Mouse (Mus musculus): ENCODE results near the gene Ano10. TPM values are rescaled to one million over a fixed set of nuclear protein-coding genes. Genes with fewer than 3 reads are reported as not detected.

Ano10 gene
- polyA plus RNA-seq, 1 experiment from 2014 or later: 38.4 TPM

- H3K4me1 ChIP-seq (ENCODE audit: insufficient read depth): no peaks in the 10 kb centered on the region
- TF ChIP-seq CTCF (IDR thresholded peaks at IDR 0.05; ENCODE audit: low read depth): no peak
- H3K4me3 ChIP-seq (ENCODE audit: low read depth, low read length): no peak overlapping the region
- DNase-seq: no peak
- no peaks in the 10 kb centered on the region for H3K36me3 ChIP-seq (ENCODE audit: insufficient read depth)
- no peak overlapping the region for H3K9ac ChIP-seq
- H3K4me2 ChIP-seq: no peak overlapping the region
- H3K27ac ChIP-seq (ENCODE audit: low read depth): no peak overlapping the region
- H3K9me3 ChIP-seq (ENCODE audit: low read depth, low read length): no peaks in the 10 kb centered on the region
- WGBS: 48% methylated on average over 10 of the region's 10 CpGs
- no peak for ATAC-seq (ENCODE audit: insufficient read depth)
- no peaks in the 10 kb centered on the region for H3K27me3 ChIP-seq (ENCODE audit: insufficient read depth, low read length)
Measured at GRCm38 (mm10) chr9:122241812-122242400, 52.3 kb downstream of the Ano10 start.

- no peak for TF ChIP-seq CTCF (IDR thresholded peaks at IDR 0.05; ENCODE audit: low read depth)
- Histone ChIP-seq H3K27me3 (ENCODE audit: insufficient read depth, low read length) (no peaks in the 10 kb centered on the region), H3K9me3 (ENCODE audit: low read depth, low read length) (no peaks in the 10 kb centered on the region), H3K9ac (no peak overlapping the region), H3K4me1 (ENCODE audit: insufficient read depth) (no peaks in the 10 kb centered on the region), H3K4me2 (no peak overlapping the region), H3K27ac (ENCODE audit: low read depth) (no peak overlapping the region), H3K4me3 (ENCODE audit: low read depth, low read length) (no peak overlapping the region), H3K36me3 (ENCODE audit: insufficient read depth) (no peaks in the 10 kb centered on the region)
- ATAC-seq (ENCODE audit: insufficient read depth): no peak
- 64% methylated on average over 8 of the region's 8 CpGs for WGBS
- no peak for DNase-seq
Measured at GRCm38 (mm10) chr9:122240629-122241199, 53.5 kb downstream of the Ano10 start.

DNA sequence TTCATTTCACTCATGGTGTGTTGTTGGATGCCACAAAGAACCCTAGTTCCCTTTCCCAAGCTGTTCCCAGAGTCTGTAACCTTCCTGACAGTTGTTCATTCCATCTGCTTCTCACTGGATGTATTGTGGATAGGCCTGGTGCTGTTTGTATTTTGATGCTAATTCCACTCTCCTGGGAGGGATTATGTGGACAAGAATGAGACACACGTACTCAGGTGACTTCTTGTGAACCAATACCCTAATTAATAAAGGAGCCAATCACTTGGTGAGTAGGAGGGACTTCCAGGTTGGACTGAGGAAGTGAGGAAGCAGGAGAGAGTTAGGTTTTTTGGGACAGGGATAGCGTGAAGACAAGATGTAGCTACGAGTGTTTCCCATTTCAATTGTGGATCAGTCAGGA, 59.5 kb downstream of the Ano10 start:
- TF ChIP-seq CTCF (IDR thresholded peaks at IDR 0.05; ENCODE audit: low read depth): no peak
- Histone ChIP-seq H3K4me3 (ENCODE audit: low read depth, low read length) (no peak overlapping the region), H3K9me3 (ENCODE audit: low read depth, low read length) (no peaks in the 10 kb centered on the region), H3K36me3 (ENCODE audit: insufficient read depth) (no peaks in the 10 kb centered on the region), H3K4me1 (ENCODE audit: insufficient read depth) (no peaks in the 10 kb centered on the region), H3K4me2 (no peak overlapping the region), H3K9ac (no peak overlapping the region), H3K27ac (ENCODE audit: low read depth) (no peak overlapping the region), H3K27me3 (ENCODE audit: insufficient read depth, low read length) (no peaks in the 10 kb centered on the region)
- ATAC-seq (ENCODE audit: insufficient read depth) (no peak), DNase-seq (no peak)
- 75% methylated on average over 3 of the region's 3 CpGs for WGBS

DNA sequence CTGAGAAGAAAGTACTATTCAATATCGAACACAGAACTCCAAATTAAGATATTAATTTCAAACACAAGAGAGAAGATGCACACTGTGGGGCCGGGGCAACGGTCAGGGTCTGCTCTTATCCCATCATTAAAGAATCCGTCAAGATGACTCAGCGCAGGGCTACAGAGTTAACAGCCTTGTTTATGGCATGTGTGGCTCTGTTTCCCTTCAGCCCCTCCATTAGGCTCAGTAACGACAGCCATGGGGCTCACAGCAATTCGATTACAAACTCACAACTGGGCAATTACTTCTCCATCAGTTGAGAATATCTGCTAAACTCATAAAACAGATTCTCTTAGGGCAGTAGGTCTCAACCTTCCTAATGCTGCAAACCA, 60.3 kb downstream of the Ano10 start:
- Histone ChIP-seq H3K9ac (no peak overlapping the region), H3K36me3 (ENCODE audit: insufficient read depth) (no peaks in the 10 kb centered on the region), H3K9me3 (ENCODE audit: low read depth, low read length) (no peaks in the 10 kb centered on the region), H3K4me1 (ENCODE audit: insufficient read depth) (no peaks in the 10 kb centered on the region), H3K27me3 (ENCODE audit: insufficient read depth, low read length) (no peaks in the 10 kb centered on the region), H3K4me3 (ENCODE audit: low read depth, low read length) (no peak overlapping the region), H3K4me2 (no peak overlapping the region), H3K27ac (ENCODE audit: low read depth) (no peak overlapping the region)
- no peak for ATAC-seq (ENCODE audit: insufficient read depth)
- DNase-seq: no peak
- TF ChIP-seq CTCF (IDR thresholded peaks at IDR 0.05; ENCODE audit: low read depth): no peak
- WGBS: 63% methylated on average over 7 of the region's 7 CpGs

DNA sequence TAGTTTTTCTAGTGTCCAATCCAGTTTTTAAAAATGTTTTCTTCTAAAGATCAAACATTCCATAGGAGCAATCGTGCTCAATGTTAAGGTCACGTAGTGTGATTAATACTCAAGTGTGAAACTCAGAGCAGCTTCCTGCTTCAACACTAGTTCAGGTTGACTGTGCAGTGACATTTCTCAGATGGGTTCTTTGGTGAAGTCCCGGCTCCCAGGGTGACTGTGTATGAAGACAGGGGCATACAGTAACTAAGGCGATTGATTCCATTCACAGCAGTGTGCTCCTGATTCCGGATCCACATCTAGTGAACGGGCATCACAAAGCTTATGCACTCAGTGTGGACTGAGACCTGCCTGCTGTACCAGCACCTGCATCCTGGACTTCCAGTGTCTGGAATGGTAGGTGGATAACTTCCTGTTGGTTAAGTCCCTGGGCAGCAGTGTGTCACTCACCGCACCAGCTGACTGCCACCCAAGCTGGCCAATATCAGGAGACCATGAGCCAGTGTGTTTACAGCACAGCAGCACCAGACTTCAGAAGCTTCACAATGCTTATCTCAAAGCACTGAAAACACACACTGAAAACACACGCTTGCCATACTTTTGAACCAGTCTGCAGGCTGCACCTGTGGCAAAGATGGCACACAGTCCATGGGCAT, 60.8 kb downstream of the Ano10 start:
- Histone ChIP-seq H3K36me3 (ENCODE audit: insufficient read depth) (no peaks in the 10 kb centered on the region), H3K27ac (ENCODE audit: low read depth) (no peak overlapping the region), H3K9ac (no peak overlapping the region), H3K27me3 (ENCODE audit: insufficient read depth, low read length) (no peaks in the 10 kb centered on the region), H3K4me1 (ENCODE audit: insufficient read depth) (no peaks in the 10 kb centered on the region), H3K4me2 (no peak overlapping the region), H3K4me3 (ENCODE audit: low read depth, low read length) (no peak overlapping the region), H3K9me3 (ENCODE audit: low read depth, low read length) (no peaks in the 10 kb centered on the region)
- 85% methylated on average over 8 of the region's 8 CpGs for WGBS
- DNase-seq: no peak
- ATAC-seq (ENCODE audit: insufficient read depth): no peak
- TF ChIP-seq CTCF (IDR thresholded peaks at IDR 0.05; ENCODE audit: low read depth): no peak

DNA sequence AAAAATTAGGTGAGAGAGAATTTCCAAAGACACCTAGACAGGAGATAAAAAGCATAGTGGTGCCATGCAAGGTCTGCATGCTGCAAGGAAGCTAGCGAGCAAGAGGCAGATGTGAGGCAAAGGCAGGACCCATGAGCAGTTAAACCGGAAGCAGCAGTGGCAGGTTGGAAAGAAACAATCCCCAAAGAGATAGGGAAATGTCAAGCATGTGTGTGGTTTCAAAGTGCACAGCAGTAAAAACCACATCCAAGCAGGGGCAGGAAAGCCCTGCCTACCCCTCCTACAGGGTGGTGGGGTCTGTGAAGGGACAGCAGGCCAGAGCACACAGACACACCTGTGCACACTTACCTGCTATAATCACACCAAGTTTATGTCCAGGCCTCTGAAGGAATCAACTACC, 61.3 kb downstream of the Ano10 start:
- H3K4me1 ChIP-seq (ENCODE audit: insufficient read depth): no peaks in the 10 kb centered on the region
- 66% methylated on average over 2 of the region's 2 CpGs for WGBS

DNA sequence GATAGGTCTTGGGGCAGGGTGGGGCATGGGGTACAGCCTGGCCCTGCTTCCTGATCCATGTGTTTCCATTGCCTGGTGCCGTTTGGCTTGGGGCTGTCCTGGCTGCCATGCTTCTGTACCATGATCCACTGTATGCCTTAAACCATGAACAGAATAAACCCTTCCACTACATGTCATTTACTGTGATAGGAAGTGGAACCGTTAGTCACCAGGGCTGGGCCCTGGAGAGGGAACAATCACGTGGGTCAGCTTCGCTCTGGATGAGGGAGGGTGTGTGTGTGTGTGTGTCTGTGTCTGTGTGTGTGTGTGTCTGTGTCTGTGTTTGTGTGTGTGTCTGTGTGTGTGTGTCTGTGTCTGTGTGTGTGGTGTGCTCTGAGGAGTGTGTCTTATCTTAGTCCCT, 63.5 kb downstream of the Ano10 start:
- Histone ChIP-seq H3K27ac (ENCODE audit: low read depth) (no peak overlapping the region), H3K27me3 (ENCODE audit: insufficient read depth, low read length) (no peaks in the 10 kb centered on the region), H3K4me1 (ENCODE audit: insufficient read depth) (no peaks in the 10 kb centered on the region), H3K4me3 (ENCODE audit: low read depth, low read length) (no peak overlapping the region), H3K9me3 (ENCODE audit: low read depth, low read length) (no peaks in the 10 kb centered on the region), H3K9ac (no peak overlapping the region), H3K4me2 (no peak overlapping the region), H3K36me3 (ENCODE audit: insufficient read depth) (no peaks in the 10 kb centered on the region)
- TF ChIP-seq CTCF (IDR thresholded peaks at IDR 0.05; ENCODE audit: low read depth): no peak
- DNase-seq: no peak
- WGBS: 65% methylated on average over 4 of the region's 4 CpGs
- no peak for ATAC-seq (ENCODE audit: insufficient read depth)

More for the DNA sequence above, 61.3 kb downstream of the Ano10 start:
- no peak for TF ChIP-seq CTCF (IDR thresholded peaks at IDR 0.05; ENCODE audit: low read depth)
- no peak overlapping the region for H3K4me2 ChIP-seq
- no peak overlapping the region for H3K9ac ChIP-seq
- H3K36me3 ChIP-seq (ENCODE audit: insufficient read depth): no peaks in the 10 kb centered on the region
- no peak overlapping the region for H3K27ac ChIP-seq (ENCODE audit: low read depth)
- DNase-seq: no peak
- H3K27me3 ChIP-seq (ENCODE audit: insufficient read depth, low read length): no peaks in the 10 kb centered on the region
- ATAC-seq (ENCODE audit: insufficient read depth): no peak
- H3K9me3 ChIP-seq (ENCODE audit: low read depth, low read length): no peaks in the 10 kb centered on the region
- no peak overlapping the region for H3K4me3 ChIP-seq (ENCODE audit: low read depth, low read length)

Measured in lung, embryonic 14.5 days (tissue).